Mouse (Mus musculus) midbrain, embryonic 16.5 days (tissue): ENCODE data around the gene St8sia1. TPM values are rescaled to one million over a fixed set of nuclear protein-coding genes. Genes with fewer than 3 reads are reported as not detected.

Experiments
- ATAC-seq: fragments of 200-750 bp; cut with Nextera tagmentation; 2 replicates; pipeline ENCODE4 v1.8.0; 2017; ENCODE audit warnings: moderate TSS enrichment
- H3K27ac ChIP-seq: fragments of 300-500 bp; sonication (generic); 2 replicates; pipeline ENCODE4 v1.5.1; 2014; ENCODE audit warnings: mild to moderate bottlenecking, low read length, mixed read lengths
- H3K27me3 ChIP-seq: fragments of 300-500 bp; sonication (generic); 2 replicates; pipeline ENCODE4 v1.6.1; 2014; ENCODE audit warnings: low read depth, low read length, mixed read lengths; ENCODE audit not compliant: control insufficient read depth, insufficient read depth
- H3K36me3 ChIP-seq: fragments of 300-500 bp; sonication (generic); 2 replicates; pipeline ENCODE4 v1.6.1; 2014; ENCODE audit warnings: mild to moderate bottlenecking, low read length, moderate library complexity, mixed read lengths; ENCODE audit not compliant: control insufficient read depth, insufficient read depth
- H3K4me1 ChIP-seq: fragments of 300-500 bp; sonication (generic); 2 replicates; pipeline ENCODE4 v1.6.1; 2014; ENCODE audit warnings: mild to moderate bottlenecking, low read length, mixed read lengths; ENCODE audit not compliant: control insufficient read depth, insufficient read depth
- H3K4me2 ChIP-seq: fragments of 300-500 bp; sonication (generic); 2 replicates; pipeline ENCODE4 v1.6.1; 2014; ENCODE audit warnings: mild to moderate bottlenecking, low read length, mixed read lengths
- H3K4me3 ChIP-seq: fragments of 300-500 bp; sonication (generic); 2 replicates; pipeline ENCODE4 v1.5.1; 2014; ENCODE audit warnings: low read depth, mild to moderate bottlenecking, low read length, moderate library complexity, mixed read lengths
- H3K9ac ChIP-seq: fragments of 300-500 bp; sonication (generic); 2 replicates; pipeline ENCODE4 v1.6.1; 2014; ENCODE audit warnings: low read depth, low read length, mixed read lengths
- H3K9me3 ChIP-seq: fragments of 300-500 bp; sonication (generic); replicated peaks from 2 replicates; pipeline ENCODE4 v1.6.1; 2014; ENCODE audit warnings: mild to moderate bottlenecking, low read length, mixed read lengths; ENCODE audit not compliant: control insufficient read depth, poor library complexity, severe bottlenecking
- WGBS: fragments of 180-500 bp; shearing (Covaris S2); extraction: QIAGEN DNeasy Blood & Tissue Kit; methylation state at CpG from one replicate; pipeline ENCODE4 v1.1.7; 2014; 5-methylcytosine and 5-hydroxymethylcytosine counted together
- polyA plus RNA-seq: library from polyadenylated mRNA; unstranded; fragments of >200 nt; fragmentation: Nextera tagmentation; extraction: Ambion mirVana; gene quantifications from 2 replicates; pipeline ENCODE4 v1.2.1, GENCODE M21; 2015

The St8sia1 gene
- polyA plus RNA-seq, 1 experiment from 2014 or later = 7.5 TPM

DNA sequence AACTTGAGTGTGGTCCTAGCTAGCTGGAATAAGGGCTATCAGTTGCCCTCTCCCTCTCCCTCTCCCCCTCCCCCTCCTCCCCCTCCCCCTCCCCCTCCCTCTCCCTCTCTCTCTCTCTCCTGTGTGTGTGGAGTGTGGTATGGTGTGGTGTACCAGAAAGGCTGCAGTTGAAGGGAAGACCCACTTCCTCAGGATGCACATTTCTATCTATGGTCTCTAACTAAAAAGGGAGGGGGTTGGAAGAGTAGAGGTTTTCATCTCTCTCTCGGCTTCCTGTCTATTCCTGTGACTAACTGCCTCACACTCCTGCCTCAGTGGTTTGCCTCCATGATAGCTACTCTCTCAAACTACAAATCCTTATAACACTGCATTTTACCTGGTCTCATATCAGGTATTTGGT lies 76.9 kb downstream of the St8sia1 start:
- Histone ChIP-seq H3K9ac (no peak overlapping the region), H3K36me3 (no peaks in the 10 kb centered on the region), H3K27me3 (no peaks in the 10 kb centered on the region), H3K4me2 (no peak overlapping the region), H3K4me1 (no peaks in the 10 kb centered on the region), H3K27ac (no peak overlapping the region), H3K4me3 (no peak overlapping the region), H3K9me3 (no peaks in the 10 kb centered on the region)
- 94% methylated on average over 1 of the region's 1 CpGs for WGBS
- ATAC-seq = no peak

DNA sequence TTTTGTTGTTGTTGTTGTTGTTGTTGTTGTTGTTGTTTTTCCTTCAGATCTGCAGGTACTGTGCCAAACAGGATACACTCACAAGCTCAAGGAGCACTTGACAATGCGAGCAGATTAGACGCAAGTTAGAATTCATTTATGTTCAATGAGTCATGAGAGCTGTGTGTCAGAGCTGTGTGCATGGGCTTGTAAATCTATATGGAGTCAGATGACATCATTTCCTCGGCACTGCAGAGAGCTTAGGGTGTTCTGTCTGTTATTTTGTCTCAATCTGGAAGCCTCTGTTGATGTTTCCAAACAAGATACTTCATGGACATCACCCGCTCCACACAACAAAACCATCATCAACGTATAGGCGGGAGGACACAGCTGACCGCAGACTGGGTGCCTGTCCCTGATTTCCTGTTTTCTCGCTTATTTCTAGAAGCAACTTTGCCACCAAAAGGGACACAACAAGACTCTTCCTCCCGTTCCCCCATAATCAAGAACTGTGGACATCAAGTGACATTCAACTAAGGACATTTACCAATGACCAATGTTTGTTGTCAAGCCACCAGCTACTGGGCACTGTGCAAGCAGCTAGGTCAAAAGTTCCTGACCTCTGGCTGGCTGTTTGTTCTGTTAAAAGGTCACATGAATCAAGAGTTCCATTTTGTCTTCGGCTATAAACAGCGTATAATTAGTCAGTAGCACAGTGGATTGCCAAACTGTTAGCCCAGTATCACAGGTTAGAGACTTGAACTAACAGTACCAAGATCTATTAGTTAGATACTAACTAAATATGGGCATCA lies 78.7 kb downstream of the St8sia1 start:
- WGBS = 90% methylated on average over 11 of the region's 11 CpGs
- H3K4me3 ChIP-seq = no peak overlapping the region

DNA sequence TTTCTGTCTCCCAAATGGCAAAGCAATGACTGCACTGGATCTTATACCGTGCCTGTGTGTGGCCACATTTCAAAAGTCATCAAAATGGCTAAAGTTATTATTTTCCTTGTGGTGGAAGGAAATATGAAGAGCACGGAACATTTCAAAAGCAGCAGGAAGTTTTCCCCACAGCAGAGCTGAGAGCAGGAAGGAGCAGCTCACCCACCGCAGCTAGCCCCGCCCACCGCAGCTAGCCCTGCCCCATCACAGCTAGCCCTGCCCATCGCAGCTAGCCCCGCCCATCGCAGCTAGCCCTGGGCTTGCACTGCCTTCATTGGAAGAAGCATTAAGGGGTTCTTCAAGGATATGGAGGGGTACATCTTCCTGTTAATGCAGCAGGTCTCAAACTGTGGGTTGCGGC lies 80.1 kb downstream of the St8sia1 start:
- no peak for ATAC-seq
- Histone ChIP-seq H3K9me3 (no peaks in the 10 kb centered on the region), H3K4me1 (0 out of 2 replicates have a peak, but pooled peaks cover 3% of the 10 kb centered on the region), H3K27me3 (no peaks in the 10 kb centered on the region), H3K27ac (no peak overlapping the region), H3K4me3 (no peak overlapping the region), H3K4me2 (no peak overlapping the region), H3K9ac (no peak overlapping the region), H3K36me3 (no peaks in the 10 kb centered on the region)
- WGBS = 61% methylated on average over 9 of the region's 9 CpGs

More for the DNA sequence above, 78.7 kb downstream of the St8sia1 start:
- no peaks in the 10 kb centered on the region for H3K4me1 ChIP-seq
- ATAC-seq = no peak
- H3K4me2 ChIP-seq = no peak overlapping the region
- H3K36me3 ChIP-seq = no peaks in the 10 kb centered on the region
- no peak overlapping the region for H3K9ac ChIP-seq
- H3K27ac ChIP-seq = no peak overlapping the region
- no peaks in the 10 kb centered on the region for H3K9me3 ChIP-seq
- H3K27me3 ChIP-seq = no peaks in the 10 kb centered on the region

DNA sequence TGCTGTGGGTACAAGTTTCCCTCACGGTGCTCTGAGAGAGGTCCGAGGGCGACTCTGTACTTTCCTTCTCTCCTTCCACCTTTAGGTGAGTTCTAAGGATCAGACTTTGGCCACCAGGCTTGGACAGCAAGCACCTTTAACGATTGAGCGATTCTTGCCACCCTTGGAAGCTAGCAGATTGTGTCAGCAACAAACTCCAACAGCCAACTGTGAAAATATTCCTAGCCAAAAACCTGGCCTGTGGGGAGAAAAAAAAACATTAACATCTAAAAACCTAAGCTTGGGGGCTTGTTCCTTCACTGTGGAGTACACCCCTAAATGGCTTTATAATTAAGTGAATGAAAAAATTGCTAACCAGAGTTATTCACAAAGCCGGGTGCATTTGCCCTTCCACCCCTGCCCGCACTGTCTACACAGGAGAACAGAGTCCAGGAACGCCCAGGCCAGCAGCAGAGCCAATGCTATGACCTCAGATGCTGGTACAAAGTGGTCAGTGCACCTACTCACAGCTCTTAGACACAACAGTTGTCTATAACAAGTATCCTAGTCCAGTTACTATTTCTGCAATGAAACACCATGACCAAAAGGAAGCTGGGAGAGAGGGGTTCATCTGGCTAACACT lies 83.3 kb downstream of the St8sia1 start:
- peaks cover 25% of the 10 kb centered on the region for H3K4me1 ChIP-seq
- no peak for ATAC-seq

DNA sequence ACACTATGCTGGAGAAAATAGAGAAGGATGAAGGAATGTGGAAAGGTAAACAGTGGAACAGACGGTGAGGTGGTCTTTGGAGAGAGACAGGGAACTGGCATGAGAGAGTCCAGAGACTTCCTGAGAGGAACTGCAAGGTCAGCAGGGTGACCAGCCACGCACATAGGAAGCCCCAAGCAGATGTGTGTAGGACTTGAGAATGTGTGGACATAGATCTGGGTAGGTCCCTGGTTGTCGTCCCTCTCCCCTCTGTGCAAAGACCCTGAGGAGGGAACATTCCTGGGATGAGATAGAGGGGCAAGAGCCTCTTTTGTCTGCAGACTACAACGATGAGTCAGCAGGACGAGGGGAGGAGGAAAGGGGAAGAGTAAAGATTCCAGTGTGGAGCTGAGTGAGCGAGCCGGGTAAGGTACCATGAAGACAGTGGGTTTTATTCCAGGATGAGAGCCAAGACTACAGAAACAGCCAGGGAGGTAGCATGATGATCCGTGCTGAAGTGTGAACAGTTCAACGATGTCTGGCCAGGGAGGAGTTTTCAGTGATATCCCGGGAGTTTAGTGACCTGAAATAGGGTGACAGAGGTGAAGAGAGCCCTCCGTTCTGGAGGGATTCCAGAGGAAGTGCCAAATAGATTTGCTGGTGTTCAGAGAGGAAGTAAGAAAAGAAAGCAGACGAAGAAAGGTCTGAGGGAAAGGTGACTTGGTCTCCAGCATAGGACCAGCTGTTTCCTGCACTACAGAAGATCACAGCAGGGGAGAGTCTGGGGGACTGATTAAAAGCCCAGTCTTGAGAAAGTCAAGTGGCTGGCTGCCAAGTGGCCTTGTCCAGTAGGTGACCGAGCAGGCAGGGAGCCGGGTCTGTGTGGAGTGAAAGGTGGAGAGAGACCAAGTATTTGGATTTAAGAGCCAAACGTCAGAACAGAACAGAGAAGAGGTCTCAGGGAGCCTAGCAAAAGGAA lies 85.2 kb downstream of the St8sia1 start:
- no peak for ATAC-seq
- H3K4me3 ChIP-seq = no peak overlapping the region
- no peak overlapping the region for H3K9ac ChIP-seq
- no peak overlapping the region for H3K27ac ChIP-seq
- no peak overlapping the region for H3K4me2 ChIP-seq
- no peaks in the 10 kb centered on the region for H3K36me3 ChIP-seq
- no peaks in the 10 kb centered on the region for H3K9me3 ChIP-seq
- H3K27me3 ChIP-seq = no peaks in the 10 kb centered on the region
- peaks cover 28% of the 10 kb centered on the region for H3K4me1 ChIP-seq
- 46% methylated on average over 15 of the region's 15 CpGs for WGBS

More for the DNA sequence above, 83.3 kb downstream of the St8sia1 start:
- no peaks in the 10 kb centered on the region for H3K36me3 ChIP-seq
- no peak overlapping the region for H3K4me2 ChIP-seq
- H3K4me3 ChIP-seq = no peak overlapping the region
- 93% methylated on average over 8 of the region's 8 CpGs for WGBS
- H3K9ac ChIP-seq = no peak overlapping the region
- no peaks in the 10 kb centered on the region for H3K27me3 ChIP-seq
- H3K9me3 ChIP-seq = no peaks in the 10 kb centered on the region
- no peak overlapping the region for H3K27ac ChIP-seq

DNA sequence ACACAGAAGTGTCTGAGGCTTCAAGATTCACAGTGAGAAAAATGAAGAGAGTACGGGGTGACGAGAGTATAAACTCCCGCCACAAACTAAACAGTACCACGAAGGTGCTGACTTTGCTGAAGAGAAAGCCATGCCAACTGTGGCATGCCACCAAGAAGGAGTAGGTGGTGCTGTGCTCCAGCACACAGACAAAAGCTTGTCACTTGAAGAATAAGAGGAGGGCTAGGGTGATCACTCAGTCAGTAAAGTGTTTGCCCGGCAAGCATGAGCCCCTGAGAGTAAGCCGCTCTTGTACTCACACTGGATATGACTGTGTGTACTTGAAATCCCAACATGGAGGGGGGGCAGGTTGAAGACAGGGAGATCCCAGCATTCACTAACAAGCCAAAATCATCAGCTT lies 87.0 kb downstream of the St8sia1 start:
- Histone ChIP-seq H3K9ac (no peak overlapping the region), H3K36me3 (no peaks in the 10 kb centered on the region), H3K27ac (peak overlapping the region; percentile 40), H3K4me3 (no peak overlapping the region), H3K27me3 (no peaks in the 10 kb centered on the region), H3K4me2 (peak overlapping the region; percentile 23; the same call in 1 of the 2 replicates), H3K9me3 (no peaks in the 10 kb centered on the region), H3K4me1 (peaks cover 28% of the 10 kb centered on the region)
- WGBS = 29% methylated on average over 6 of the region's 6 CpGs
- peak; percentile 47 for ATAC-seq

DNA sequence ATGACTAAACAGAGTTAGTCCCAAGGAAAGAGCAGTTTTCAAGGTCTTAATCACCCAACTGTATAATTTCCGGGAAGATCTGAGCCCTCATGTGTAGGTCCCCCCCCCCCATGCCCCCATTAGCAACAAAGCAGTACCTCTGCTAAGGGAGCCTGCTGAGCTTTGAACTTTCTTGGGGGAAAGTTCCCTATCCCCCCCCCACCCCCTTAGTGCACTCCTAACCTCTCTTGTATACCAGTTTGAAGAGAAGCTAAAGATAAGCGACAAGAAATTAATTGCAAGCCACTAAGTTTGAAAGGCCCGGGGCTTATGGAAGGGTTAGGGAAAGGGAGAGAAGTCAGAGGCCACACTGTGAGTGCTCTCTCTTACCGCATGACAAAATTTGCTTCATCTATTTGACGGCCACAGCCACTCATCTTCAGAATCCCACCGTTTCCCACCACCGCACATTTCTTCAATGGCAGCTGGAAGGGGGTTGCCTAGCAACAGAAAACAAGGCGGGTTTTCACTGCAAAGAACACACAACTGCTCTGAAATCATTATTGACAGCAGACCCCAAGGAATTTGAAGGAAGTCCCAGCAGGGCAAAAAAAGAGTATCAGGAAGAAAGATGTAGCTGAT lies 87.9 kb downstream of the St8sia1 start:
- peak overlapping the region; percentile 35 for H3K4me2 ChIP-seq
- H3K4me1 ChIP-seq = peaks cover 28% of the 10 kb centered on the region
- peak; percentile 39 for ATAC-seq
- H3K4me3 ChIP-seq = no peak overlapping the region
- H3K36me3 ChIP-seq = no peaks in the 10 kb centered on the region
- H3K27ac ChIP-seq = peak overlapping the region; percentile 40
- H3K27me3 ChIP-seq = no peaks in the 10 kb centered on the region
- H3K9ac ChIP-seq = no peak overlapping the region
- WGBS = 3% methylated on average over 8 of the region's 8 CpGs
- no peaks in the 10 kb centered on the region for H3K9me3 ChIP-seq

DNA sequence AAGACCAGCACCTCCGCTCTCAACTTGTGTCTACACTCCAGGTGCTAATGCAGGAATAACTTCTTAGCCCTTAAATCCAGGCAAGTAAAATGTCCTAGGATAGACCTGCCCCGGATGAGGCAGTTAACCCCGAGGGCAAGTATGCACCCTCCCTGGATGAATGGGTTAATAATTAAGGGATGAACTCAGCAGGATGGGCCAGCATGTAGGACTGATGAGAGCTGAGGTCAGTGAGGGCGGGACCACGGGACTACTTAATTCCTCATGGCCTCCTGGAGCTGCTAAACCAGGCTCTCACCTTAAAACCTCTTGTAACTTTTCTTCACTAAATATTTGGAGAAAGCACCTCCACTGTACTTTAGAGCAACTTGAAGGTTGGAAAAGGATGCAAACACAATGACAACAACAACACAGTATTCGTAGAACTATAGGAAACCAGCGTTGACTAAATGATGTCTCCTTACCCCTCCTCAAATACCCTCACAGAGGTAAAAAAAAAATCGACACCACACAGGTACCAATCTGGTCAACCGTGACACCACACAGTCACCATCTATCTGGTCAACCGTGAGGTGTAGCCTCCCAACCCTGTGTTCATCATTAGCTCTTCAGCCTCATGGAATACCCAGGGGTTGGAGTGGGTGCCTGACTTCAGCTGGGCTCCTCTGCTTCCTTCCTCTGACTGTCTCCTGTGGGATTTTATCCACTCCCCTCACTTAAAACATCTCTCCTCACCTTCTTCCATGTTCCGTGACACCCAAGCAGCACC lies 90.3 kb downstream of the St8sia1 start:
- Histone ChIP-seq H3K4me3 (no peak overlapping the region), H3K9ac (no peak overlapping the region), H3K4me2 (no peak overlapping the region), H3K9me3 (no peaks in the 10 kb centered on the region), H3K27ac (no peak overlapping the region), H3K27me3 (no peaks in the 10 kb centered on the region), H3K36me3 (no peaks in the 10 kb centered on the region), H3K4me1 (peaks cover 25% of the 10 kb centered on the region)
- WGBS = 87% methylated on average over 11 of the region's 11 CpGs
- ATAC-seq = no peak
